Mouse (Mus musculus) cerebellum, adult (tissue): ENCODE measurements at regions not wholly inside any gene's neighbourhood (a gene's known extent, or its start where the extent isn't known, plus 50 kb on each side); places are given as distances from the start of the nearest gene placed in this dataset.
"Not testable (repeated sequence)": the region's sequence is repeated elsewhere in the genome, so short reads cannot be mapped to it uniquely, and the experiment has no call there.

Experiments
- ATAC-seq: cut with Nextera tagmentation; 2 replicates; pipeline ENCODE4 v1.9.2; 2017; ENCODE audit warnings: mild to moderate bottlenecking, moderate library complexity, mixed read lengths; ENCODE audit not compliant: insufficient number of reproducible peaks, low FRiP score, low TSS enrichment

DNA sequence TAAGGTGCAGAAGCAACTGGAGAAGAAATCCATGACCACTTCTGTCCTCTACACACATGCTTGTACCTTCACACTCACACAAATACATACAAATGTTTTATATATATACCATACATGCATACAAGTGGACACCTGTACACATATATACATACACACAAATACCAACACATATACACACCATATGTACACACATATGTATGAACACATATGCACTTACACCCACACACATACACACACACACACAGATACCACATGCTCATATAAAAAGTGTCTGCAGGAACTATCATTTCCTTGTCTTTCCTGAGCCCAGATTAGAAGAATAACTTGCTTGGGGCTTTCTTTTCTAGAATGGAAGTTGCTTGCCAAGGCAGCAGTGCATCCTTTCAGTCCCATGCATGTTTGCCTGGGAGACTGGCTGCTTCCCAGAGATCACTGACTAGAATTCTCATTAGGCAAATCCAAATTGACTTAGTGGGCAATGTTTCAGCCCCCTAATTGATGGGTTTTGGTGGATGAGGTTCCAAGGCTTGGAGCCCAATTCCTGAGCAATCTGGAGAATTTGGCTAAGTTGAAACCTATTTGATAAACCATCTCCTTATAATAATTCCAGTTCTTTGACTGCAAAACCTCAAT lies 169.2 kb upstream of the Hddc2 start:
- ATAC-seq = no peak

- ATAC-seq = no peak
These were observed 168.7 kb upstream of the Hddc2 start for GRCm38 (mm10) chr10:31144489-31144872.

- ATAC-seq = peak; percentile 20; the same call in 1 of the 2 replicates
These were observed 140.0 kb upstream of the Hddc2 start for GRCm38 (mm10) chr10:31173169-31173686.

GRCm38 (mm10) chr10:31189577-31189976 lies 123.6 kb upstream of the Hddc2 start:
- peak; percentile 52; the same call in 1 of the 2 replicates for ATAC-seq

GRCm38 (mm10) chr10:31212164-31212563 lies 101.0 kb upstream of the Hddc2 start:
- ATAC-seq = not testable (repeated sequence)

GRCm38 (mm10) chr10:31212778-31213454 lies 100.3 kb upstream of the Hddc2 start:
- ATAC-seq = no peak

GRCm38 (mm10) chr10:31221902-31222301 lies 91.3 kb upstream of the Hddc2 start:
- ATAC-seq = no peak

DNA sequence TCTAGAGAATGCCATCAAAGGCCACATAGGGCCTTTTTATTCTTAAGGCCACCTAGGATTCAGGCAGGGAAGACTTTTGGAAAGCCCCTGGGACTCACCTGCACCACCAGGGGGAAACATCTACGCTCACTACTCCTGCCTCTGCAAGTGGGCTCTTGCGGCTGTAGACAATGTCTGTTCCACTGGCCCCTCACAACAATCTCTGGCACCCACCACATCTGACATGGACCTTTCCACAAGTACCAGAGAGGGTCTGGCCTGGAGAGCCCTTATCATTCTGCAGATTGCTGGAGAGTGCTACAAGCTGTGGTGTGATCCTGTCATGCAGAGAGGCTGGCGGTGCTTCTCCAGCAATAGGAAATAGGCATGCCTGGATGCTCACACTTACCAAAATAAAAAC lies 84.1 kb upstream of the Hddc2 start:
- ATAC-seq = no peak

DNA sequence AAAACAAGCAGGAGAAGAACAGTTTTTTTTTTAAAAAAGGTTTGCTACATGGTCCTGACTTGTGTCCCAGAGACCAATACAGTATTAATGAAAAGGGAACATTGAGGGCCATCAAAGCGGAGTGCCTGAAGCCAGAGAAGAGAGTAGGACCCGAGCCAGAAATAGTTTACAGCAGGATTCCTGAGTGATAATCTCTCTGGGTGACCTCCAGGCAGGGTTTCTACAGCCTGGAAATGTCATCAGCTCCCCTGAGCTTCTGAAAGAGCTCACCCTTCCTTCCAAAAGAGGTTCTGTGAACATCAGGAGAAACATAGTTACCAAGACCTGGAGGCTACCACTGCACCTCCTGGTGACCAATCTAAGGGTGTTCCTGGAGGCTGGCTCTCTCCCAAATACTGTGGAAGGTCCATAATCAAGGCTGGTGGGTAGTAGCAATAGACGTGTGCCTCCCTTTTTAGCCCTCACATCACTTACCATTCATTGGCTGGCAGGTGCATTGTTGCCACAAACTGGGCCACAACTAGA lies 70.7 kb upstream of the Hddc2 start:
- no peak for ATAC-seq

DNA sequence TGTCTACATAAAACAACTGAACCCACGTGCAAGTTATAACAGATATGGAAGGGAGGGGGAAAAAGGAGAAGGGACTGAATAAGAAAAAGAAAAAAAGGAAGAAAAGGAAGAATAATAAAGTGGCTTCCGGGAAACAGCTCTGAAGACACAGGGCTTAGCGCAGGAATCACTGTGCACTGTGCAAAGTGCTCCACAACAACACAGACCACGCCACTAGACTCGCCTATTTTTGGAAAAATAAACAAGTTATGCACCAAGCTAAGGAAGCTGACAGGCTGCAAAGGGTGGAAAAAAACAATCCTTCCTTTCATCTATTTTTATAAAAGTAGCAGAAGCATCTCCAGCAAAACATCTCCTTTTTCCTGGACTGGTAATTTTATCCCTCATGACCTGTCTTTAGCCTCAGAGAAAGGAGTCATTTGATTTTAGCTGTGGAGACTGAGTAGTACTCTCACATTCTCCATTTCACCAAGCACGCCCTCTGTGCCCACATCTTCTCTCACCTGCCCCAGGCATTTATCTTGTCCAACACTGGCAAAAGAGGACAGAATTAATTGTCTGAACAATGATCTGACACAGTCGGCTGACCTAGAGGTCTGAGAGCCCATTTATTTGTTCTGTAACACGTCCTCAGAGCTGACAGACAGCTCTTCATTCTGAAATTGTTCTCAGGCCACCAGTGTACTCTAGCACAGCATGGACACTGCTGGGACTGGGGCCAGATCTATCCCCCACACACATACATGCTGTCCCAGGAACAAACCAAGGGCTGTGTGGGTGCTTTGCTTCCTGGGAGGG lies 60.4 kb upstream of the Hddc2 start:
- 0 out of 2 replicates have a peak, but pooled peaks have one; percentile 40 for ATAC-seq

DNA sequence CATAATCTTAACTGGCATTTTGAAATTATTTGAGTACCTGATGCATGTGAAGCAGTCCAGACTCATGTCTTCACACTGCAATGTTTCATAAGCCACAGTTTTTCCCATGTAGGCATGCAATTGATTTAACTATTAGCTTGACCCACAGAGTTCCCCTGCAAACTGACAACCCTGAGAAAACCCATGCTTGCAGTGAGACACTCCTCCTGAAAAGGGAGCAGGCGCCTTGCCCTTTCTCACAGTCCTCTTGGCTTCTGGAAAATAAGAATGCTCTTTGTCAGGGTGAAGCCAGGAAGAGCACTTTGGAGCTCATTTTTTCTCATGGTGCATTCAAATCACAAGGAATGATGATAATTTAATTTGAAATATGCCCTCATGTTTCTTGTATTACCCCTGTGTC lies 56.2 kb upstream of the Hddc2 start:
- no peak for ATAC-seq

GRCm38 (mm10) chr10:31257611-31258010 lies 55.6 kb upstream of the Hddc2 start:
- no peak for ATAC-seq

- no peak for ATAC-seq
These were observed 52.3 kb upstream of the Hddc2 start for GRCm38 (mm10) chr10:31260914-31261313.
